Mouse (Mus musculus) B cell, adult (primary cell): ENCODE measurements around the gene Hivep1. TPM values are rescaled to one million over a fixed set of nuclear protein-coding genes. Genes with fewer than 3 reads are reported as not detected.

Source experiments
- total RNA-seq: library from RNA; stranded (reverse); gene quantifications from 4 replicates; pipeline ENCODE4 v1.2.4, GENCODE M21; 2023; ENCODE audit not compliant: inconsistent age

Hivep1 gene
- total RNA-seq: 61.0 to 83.5 TPM (median 69.3 TPM) in 4 replicates

GRCm38 (mm10) chr13:42051961-42052695 lies at the start of gene Hivep1:
TSS of gene Hivep1 (plus strand) at chr13:42052021.

Other genes starting within 250 kb of the Hivep1 start
- gene Adtrp, start 204.3 kb upstream of the Hivep1 start, total RNA-seq: not detected in 4 replicates
- 0.30 TPM in 1 of 4 replicates, not detected in the others for gene Edn1, start 249.5 kb downstream of the Hivep1 start, total RNA-seq